Mouse (Mus musculus): ENCODE measurements around the gene Igf2bp3.

DNA sequence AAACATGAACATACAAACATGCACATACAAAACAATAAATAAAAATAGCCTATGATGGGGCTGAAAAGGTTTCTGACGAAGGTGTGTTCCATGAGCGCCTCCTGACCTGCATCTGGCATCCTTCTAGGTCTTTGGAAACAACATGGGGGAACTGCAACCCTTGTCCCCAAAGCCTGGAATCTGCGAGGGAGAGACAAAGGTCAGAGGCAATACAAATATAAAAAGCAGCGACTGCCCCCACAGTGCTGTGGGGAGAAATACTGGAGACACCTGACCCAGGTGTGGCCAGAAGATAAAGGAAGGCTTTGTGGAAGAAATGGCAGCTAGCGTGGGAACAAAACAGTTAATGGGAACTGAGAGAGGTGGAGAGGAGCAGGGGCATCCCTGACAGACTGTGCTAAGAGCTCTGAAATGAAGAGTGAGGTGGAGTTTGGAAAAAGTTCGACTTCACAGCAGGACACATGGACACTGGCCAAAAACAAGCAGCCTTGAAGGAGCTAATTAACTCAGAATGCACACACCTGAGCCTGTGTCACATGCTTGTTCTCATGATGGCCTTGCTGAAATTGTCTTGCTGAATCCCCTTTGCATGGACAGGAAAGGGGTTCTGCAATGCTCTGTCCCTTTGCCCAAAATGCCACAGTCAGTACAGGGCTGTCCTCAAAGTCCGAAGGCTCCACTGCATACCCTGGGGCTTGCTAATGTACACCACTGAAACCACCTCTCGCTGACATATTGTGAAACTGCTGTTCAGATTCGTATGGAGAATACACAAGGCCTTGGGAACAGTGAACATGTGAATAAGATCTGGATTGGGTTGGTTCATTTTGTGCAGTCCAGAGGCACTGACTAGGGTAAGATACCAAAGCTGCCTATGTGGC is 64.2 kb downstream of the Igf2bp3 start:
- TF ChIP-seq CTCF (IDR thresholded peaks at IDR 0.05; ENCODE audit: extremely low read depth, insufficient read length, insufficient replicate concordance, low read depth, low read length) (no peak), POLR2A (IDR thresholded peaks at IDR 0.05; ENCODE audit: low read depth, low read length) (no peak)
